Mouse (Mus musculus): ENCODE results near the gene Tbcel. TPM values are rescaled to one million over a fixed set of nuclear protein-coding genes. Genes with fewer than 3 reads are reported as not detected.

The Tbcel gene
- 19.1 and 19.4 TPM in 2 replicates for polyA plus RNA-seq (2012; ENCODE audit: insufficient read depth, insufficient read length, missing spikeins)

- Histone ChIP-seq H3K27ac (ENCODE audit: insufficient read depth, low read depth, low read length) (no peak within 1 kb of the TSS), H3K4me1 (ENCODE audit: control insufficient read depth, insufficient read depth, low read length) (no peaks in the 10 kb centered on the region), H3K4me3 (ENCODE audit: insufficient read depth, low read length) (no peak within 1 kb of the TSS)
- TF ChIP-seq POLR2A (IDR thresholded peaks at IDR 0.05; ENCODE audit: borderline replicate concordance, low read depth, low read length): no peak
- TF ChIP-seq CTCF (IDR thresholded peaks at IDR 0.05; ENCODE audit: low read depth, low read length): no peak
Observed at GRCm38 (mm10) chr9:42507709-42508108, at the start of gene Tbcel. Gene Tbcel, minus strand, starts transcription at chr9:42507809.

GRCm38 (mm10) chr9:42555186-42555585, 47.6 kb upstream of the Tbcel start:
- no peak for TF ChIP-seq CTCF (IDR thresholded peaks at IDR 0.05; ENCODE audit: low read depth, low read length)
- no peak for TF ChIP-seq POLR2A (IDR thresholded peaks at IDR 0.05; ENCODE audit: borderline replicate concordance, low read depth, low read length)
- H3K4me3 ChIP-seq (ENCODE audit: insufficient read depth, low read length): no peak overlapping the region
- H3K4me1 ChIP-seq (ENCODE audit: control insufficient read depth, insufficient read depth, low read length): no peaks in the 10 kb centered on the region
- H3K27ac ChIP-seq (ENCODE audit: insufficient read depth, low read depth, low read length): no peak overlapping the region

GRCm38 (mm10) chr9:42550116-42550515, 42.5 kb upstream of the Tbcel start:
- Histone ChIP-seq H3K4me1 (ENCODE audit: control insufficient read depth, insufficient read depth, low read length) (no peaks in the 10 kb centered on the region), H3K27ac (ENCODE audit: insufficient read depth, low read depth, low read length) (no peak overlapping the region), H3K4me3 (ENCODE audit: insufficient read depth, low read length) (no peak overlapping the region)
- TF ChIP-seq POLR2A (IDR thresholded peaks at IDR 0.05; ENCODE audit: borderline replicate concordance, low read depth, low read length) (no peak), CTCF (IDR thresholded peaks at IDR 0.05; ENCODE audit: low read depth, low read length) (no peak; the same call in 1 of the 2 replicates)

GRCm38 (mm10) chr9:42548981-42549380, 41.4 kb upstream of the Tbcel start:
- Histone ChIP-seq H3K4me1 (ENCODE audit: control insufficient read depth, insufficient read depth, low read length) (no peaks in the 10 kb centered on the region), H3K27ac (ENCODE audit: insufficient read depth, low read depth, low read length) (no peak overlapping the region), H3K4me3 (ENCODE audit: insufficient read depth, low read length) (no peak overlapping the region)
- TF ChIP-seq CTCF (IDR thresholded peaks at IDR 0.05; ENCODE audit: low read depth, low read length) (no peak), POLR2A (IDR thresholded peaks at IDR 0.05; ENCODE audit: borderline replicate concordance, low read depth, low read length) (no peak)

- Histone ChIP-seq H3K4me1 (ENCODE audit: control insufficient read depth, insufficient read depth, low read length) (no peaks in the 10 kb centered on the region), H3K4me3 (ENCODE audit: insufficient read depth, low read length) (no peak overlapping the region), H3K27ac (ENCODE audit: insufficient read depth, low read depth, low read length) (no peak overlapping the region)
- TF ChIP-seq CTCF (IDR thresholded peaks at IDR 0.05; ENCODE audit: low read depth, low read length): no peak
- TF ChIP-seq POLR2A (IDR thresholded peaks at IDR 0.05; ENCODE audit: borderline replicate concordance, low read depth, low read length): no peak
Observed at GRCm38 (mm10) chr9:42544521-42544920, 36.9 kb upstream of the Tbcel start.

GRCm38 (mm10) chr9:42533491-42533890, 25.9 kb upstream of the Tbcel start:
- Histone ChIP-seq H3K4me1 (ENCODE audit: control insufficient read depth, insufficient read depth, low read length) (no peaks in the 10 kb centered on the region), H3K4me3 (ENCODE audit: insufficient read depth, low read length) (no peak overlapping the region), H3K27ac (ENCODE audit: insufficient read depth, low read depth, low read length) (no peak overlapping the region)
- no peak for TF ChIP-seq POLR2A (IDR thresholded peaks at IDR 0.05; ENCODE audit: borderline replicate concordance, low read depth, low read length)
- TF ChIP-seq CTCF (IDR thresholded peaks at IDR 0.05; ENCODE audit: low read depth, low read length): no peak

GRCm38 (mm10) chr9:42533041-42533440, 25.4 kb upstream of the Tbcel start:
- Histone ChIP-seq H3K4me1 (ENCODE audit: control insufficient read depth, insufficient read depth, low read length) (no peaks in the 10 kb centered on the region), H3K27ac (ENCODE audit: insufficient read depth, low read depth, low read length) (no peak overlapping the region), H3K4me3 (ENCODE audit: insufficient read depth, low read length) (no peak overlapping the region)
- TF ChIP-seq POLR2A (IDR thresholded peaks at IDR 0.05; ENCODE audit: borderline replicate concordance, low read depth, low read length) (no peak), CTCF (IDR thresholded peaks at IDR 0.05; ENCODE audit: low read depth, low read length) (no peak)

- Histone ChIP-seq H3K4me1 (ENCODE audit: control insufficient read depth, insufficient read depth, low read length) (no peaks in the 10 kb centered on the region), H3K4me3 (ENCODE audit: insufficient read depth, low read length) (no peak overlapping the region), H3K27ac (ENCODE audit: insufficient read depth, low read depth, low read length) (no peak overlapping the region)
- TF ChIP-seq CTCF (IDR thresholded peaks at IDR 0.05; ENCODE audit: low read depth, low read length) (no peak), POLR2A (IDR thresholded peaks at IDR 0.05; ENCODE audit: borderline replicate concordance, low read depth, low read length) (no peak)
Observed at GRCm38 (mm10) chr9:42531951-42532350, 24.3 kb upstream of the Tbcel start.

GRCm38 (mm10) chr9:42530221-42531152, 22.9 kb upstream of the Tbcel start:
- Histone ChIP-seq H3K27ac (ENCODE audit: insufficient read depth, low read depth, low read length) (no peak overlapping the region), H3K4me3 (ENCODE audit: insufficient read depth, low read length) (no peak overlapping the region), H3K4me1 (ENCODE audit: control insufficient read depth, insufficient read depth, low read length) (no peaks in the 10 kb centered on the region)
- no peak for TF ChIP-seq POLR2A (IDR thresholded peaks at IDR 0.05; ENCODE audit: borderline replicate concordance, low read depth, low read length)
- TF ChIP-seq CTCF (IDR thresholded peaks at IDR 0.05; ENCODE audit: low read depth, low read length): no peak

GRCm38 (mm10) chr9:42520587-42521084, 13.0 kb upstream of the Tbcel start:
- no peak for TF ChIP-seq POLR2A (IDR thresholded peaks at IDR 0.05; ENCODE audit: borderline replicate concordance, low read depth, low read length)
- no peak for TF ChIP-seq CTCF (IDR thresholded peaks at IDR 0.05; ENCODE audit: low read depth, low read length)
- H3K27ac ChIP-seq (ENCODE audit: insufficient read depth, low read depth, low read length): no peak overlapping the region
- no peak overlapping the region for H3K4me3 ChIP-seq (ENCODE audit: insufficient read depth, low read length)
- H3K4me1 ChIP-seq (ENCODE audit: control insufficient read depth, insufficient read depth, low read length): no peaks in the 10 kb centered on the region
